Mouse (Mus musculus) MEL (cell line): Measurements from ENCODE around the gene Olfr1039.

Source experiments
- CTCF ChIP-seq, 3 experiments: IDR thresholded peaks in 2 of 3; conservative IDR thresholded peaks in 1 of 3; 2 replicates each; pipeline ENCODE4 v1.5.1; 2011 to 2012; ENCODE audit warnings: low read length in 3 of 3, low read depth in 2 of 3, mild to moderate bottlenecking in 2 of 3, improper control_type of control experiment in 1 of 3, inconsistent platforms in 1 of 3, mixed read lengths in 1 of 3, moderate library complexity in 1 of 3; ENCODE audit not compliant: control insufficient read depth in 1 of 3, insufficient read depth in 1 of 3, poor library complexity in 1 of 3, severe bottlenecking in 1 of 3
- EP300 ChIP-seq, 2 experiments: IDR thresholded peaks; 2 replicates each; pipeline ENCODE4 v1.6.1; 2011; ENCODE audit warnings: improper control_type of control experiment in 2 of 2, low read length in 2 of 2, low read depth in 1 of 2, mild to moderate bottlenecking in 1 of 2
- GATA1 ChIP-seq: IDR thresholded peaks from 2 replicates; pipeline ENCODE4 v1.6.1; 2011; ENCODE audit warnings: low read depth, low read length, improper control_type of control experiment
- MAX ChIP-seq: IDR thresholded peaks from 2 replicates; pipeline ENCODE4 v1.6.1; 2011; ENCODE audit warnings: low read length, improper control_type of control experiment
- MAZ ChIP-seq: IDR thresholded peaks from 2 replicates; pipeline ENCODE4 v1.6.1; 2012; ENCODE audit warnings: low read depth, mild to moderate bottlenecking, inconsistent platforms, low read length, improper control_type of control experiment
- MYB ChIP-seq: IDR thresholded peaks from 2 replicates; pipeline ENCODE4 v1.6.1; 2011; ENCODE audit warnings: mild to moderate bottlenecking, low read depth, low read length, improper control_type of control experiment
- NELFE ChIP-seq: IDR thresholded peaks from 2 replicates; pipeline ENCODE4 v1.6.1; 2011; ENCODE audit warnings: low read depth, low read length, improper control_type of control experiment
- POLR2A ChIP-seq, 2 experiments: IDR thresholded peaks; 2 replicates each; pipeline ENCODE4 v1.6.1; 2011 to 2012; ENCODE audit warnings: low read length in 2 of 2, mild to moderate bottlenecking in 2 of 2, control low read depth in 1 of 2, improper control_type of control experiment in 1 of 2, low read depth in 1 of 2, moderate library complexity in 1 of 2; ENCODE audit not compliant: control insufficient read depth in 1 of 2, insufficient read depth in 1 of 2, poor library complexity in 1 of 2
- POLR2AphosphoS2 ChIP-seq: IDR thresholded peaks from 2 replicates; pipeline ENCODE4 v1.6.1; 2011; ENCODE audit warnings: low read length, improper control_type of control experiment
- TCF12 ChIP-seq: IDR thresholded peaks from 2 replicates; pipeline ENCODE4 v1.6.1; 2014; ENCODE audit warnings: low read depth, mild to moderate bottlenecking, inconsistent platforms, low read length, improper control_type of control experiment, moderate library complexity
- USF1 ChIP-seq: IDR thresholded peaks from 2 replicates; pipeline ENCODE4 v1.6.1; 2014; ENCODE audit warnings: low read depth, mild to moderate bottlenecking, inconsistent platforms, low read length, improper control_type of control experiment, moderate library complexity
- ZKSCAN1 ChIP-seq: IDR thresholded peaks from 2 replicates; pipeline ENCODE4 v1.6.1; 2012; ENCODE audit warnings: low read depth, mild to moderate bottlenecking, inconsistent platforms, low read length, improper control_type of control experiment, moderate library complexity

DNA sequence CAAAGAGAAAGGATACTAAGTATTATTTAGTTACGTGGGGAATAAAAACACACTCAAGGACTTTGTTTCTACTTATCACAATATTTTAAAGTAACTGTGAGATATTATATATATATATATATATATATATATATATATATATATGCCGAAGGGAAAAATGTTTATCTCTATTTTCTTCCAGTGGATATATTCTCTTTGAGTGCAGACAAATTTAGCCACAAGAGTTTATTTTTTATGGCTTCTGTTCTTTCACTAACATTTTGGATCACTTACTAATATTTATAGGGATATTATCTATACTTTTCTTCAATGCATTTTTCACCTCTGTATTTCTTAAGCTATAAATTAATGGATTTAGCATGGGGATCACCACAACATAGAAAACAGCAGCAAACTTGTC lies 26.0 kb upstream of the Olfr1039 start, which contains the start of gene Olfr1042:
- TF ChIP-seq MYB (no peak), USF1 (no peak), MAZ (no peak), NELFE (no peak), MAX (no peak), CTCF (IDR thresholded peaks at IDR 0.05 in 2 of 3, conservative IDR thresholded peaks at IDR 0.05 in 1 of 3; ENCODE audit: control insufficient read depth in 1 of 3, insufficient read depth in 1 of 3, low read depth in 2 of 3, low read length in 3 of 3, poor library complexity in 1 of 3, severe bottlenecking in 1 of 3) (no peak), POLR2AphosphoS2 (no peak), EP300 (IDR thresholded peaks at IDR 0.05; ENCODE audit: low read depth in 1 of 2, low read length in 2 of 2) (no peak), ZKSCAN1 (no peak), POLR2A (IDR thresholded peaks at IDR 0.05; ENCODE audit: control insufficient read depth in 1 of 2, insufficient read depth in 1 of 2, low read depth in 1 of 2, low read length in 2 of 2, poor library complexity in 1 of 2) (no peak), TCF12 (no peak), GATA1 (no peak)
